Mouse (Mus musculus) cerebellum, adult 11-12 months (tissue): ENCODE results near the gene Fmnl2.

Source experiments
- DNase-seq: peaks from one replicate; pipeline ENCODE4 v3.0.0; 2022

The Fmnl2 gene

GRCm38 (mm10) chr2:52958535-52959290 is 101.1 kb downstream of the Fmnl2 start:
- peak; percentile 90 for DNase-seq

GRCm38 (mm10) chr2:52959291-52959621 is 101.6 kb downstream of the Fmnl2 start:
- no peak for DNase-seq

GRCm38 (mm10) chr2:52959982-52960381 is 102.3 kb downstream of the Fmnl2 start:
- no peak for DNase-seq

- DNase-seq, result no peak
These were observed 103.0 kb downstream of the Fmnl2 start for GRCm38 (mm10) chr2:52960697-52961096.

- no peak for DNase-seq
These were observed 105.8 kb downstream of the Fmnl2 start for GRCm38 (mm10) chr2:52963439-52963838.

GRCm38 (mm10) chr2:52964386-52964928 is 106.8 kb downstream of the Fmnl2 start:
- DNase-seq, result no peak

GRCm38 (mm10) chr2:52966227-52966626 is 108.6 kb downstream of the Fmnl2 start:
- no peak for DNase-seq

- DNase-seq, result peak; percentile 80
These were observed 109.3 kb downstream of the Fmnl2 start for GRCm38 (mm10) chr2:52966820-52967460.

GRCm38 (mm10) chr2:52967461-52967823 is 109.8 kb downstream of the Fmnl2 start:
- no peak for DNase-seq

- DNase-seq, result no peak
These were observed 111.2 kb downstream of the Fmnl2 start for GRCm38 (mm10) chr2:52968884-52969283.

GRCm38 (mm10) chr2:52974056-52974455 is 116.4 kb downstream of the Fmnl2 start:
- DNase-seq, result no peak

- DNase-seq, result no peak
These were observed 117.1 kb downstream of the Fmnl2 start for GRCm38 (mm10) chr2:52974776-52975175.

GRCm38 (mm10) chr2:52977921-52978675 is 120.4 kb downstream of the Fmnl2 start:
- no peak for DNase-seq

GRCm38 (mm10) chr2:52978796-52979195 is 121.1 kb downstream of the Fmnl2 start:
- DNase-seq, result no peak

GRCm38 (mm10) chr2:52979280-52979763 is 121.7 kb downstream of the Fmnl2 start:
- no peak for DNase-seq

GRCm38 (mm10) chr2:52981126-52981525 is 123.5 kb downstream of the Fmnl2 start:
- DNase-seq, result no peak

GRCm38 (mm10) chr2:52981595-52981994 is 123.9 kb downstream of the Fmnl2 start:
- DNase-seq, result no peak

GRCm38 (mm10) chr2:52982502-52982901 is 124.8 kb downstream of the Fmnl2 start:
- no peak for DNase-seq

GRCm38 (mm10) chr2:52984556-52984955 is 126.9 kb downstream of the Fmnl2 start:
- no peak for DNase-seq

- DNase-seq, result peak; percentile 57
These were observed 127.5 kb downstream of the Fmnl2 start for GRCm38 (mm10) chr2:52985167-52985566.

- no peak for DNase-seq
These were observed 128.7 kb downstream of the Fmnl2 start for GRCm38 (mm10) chr2:52986354-52986753.

GRCm38 (mm10) chr2:52987035-52987434 is 129.4 kb downstream of the Fmnl2 start:
- DNase-seq, result no peak

- DNase-seq, result no peak
These were observed 130.1 kb downstream of the Fmnl2 start for GRCm38 (mm10) chr2:52987637-52988295.
